Mouse (Mus musculus): ENCODE measurements around the gene Ccdc174. TPM values are rescaled to one million over a fixed set of nuclear protein-coding genes. Genes with fewer than 3 reads are reported as not detected.
A peak's percentile ranks its signal among the peaks of the same experiment; 100 is the strongest.
"Not testable (repeated sequence)": the region's sequence is repeated elsewhere in the genome, so short reads cannot be mapped to it uniquely, and the experiment has no call there.

Ccdc174 gene
- polyA plus RNA-seq, 2 experiments = 6.8 to 10.9 TPM

DNA sequence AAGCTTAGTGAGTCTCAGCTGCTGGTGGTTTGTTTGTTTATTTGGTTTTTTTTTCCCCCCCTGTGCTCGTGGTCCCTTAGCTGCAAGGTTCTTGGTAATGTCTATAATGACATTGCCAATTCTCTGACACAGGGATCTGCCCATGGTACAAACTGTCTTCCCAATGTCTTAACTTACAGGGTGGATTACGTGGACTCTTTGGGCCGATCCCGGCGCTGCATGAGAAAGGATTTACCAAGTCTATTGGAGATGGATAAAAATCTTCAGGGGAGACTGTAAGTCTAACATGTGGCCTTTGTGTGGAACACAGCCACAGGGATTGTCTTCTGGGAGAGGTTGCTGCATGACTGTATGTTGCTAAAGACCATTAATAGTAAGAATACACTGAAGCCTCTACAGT, 12.8 kb downstream of the Ccdc174 start:
- Histone ChIP-seq H3K9ac (replicated peaks) (no peak overlapping the region), H3K4me3 (ENCODE audit: insufficient read depth in 1 of 2, low read depth in 2 of 2, low read length in 2 of 2) (no peak overlapping the region), H3K36me3 (replicated peaks; ENCODE audit: control insufficient read depth, insufficient read depth, low read depth) (peaks cover 45% of the 10 kb centered on the region), H3K4me2 (ENCODE audit: low read depth) (no peak overlapping the region), H3K27ac (no peak overlapping the region), H3K9me3 (ENCODE audit: control insufficient read depth, low read length) (no peaks in the 10 kb centered on the region), H3K4me1 (replicated peaks; ENCODE audit: control insufficient read depth in 2 of 2, insufficient read depth in 2 of 2, low read length in 1 of 2) (no peaks in the 10 kb centered on the region), H3K27me3 (ENCODE audit: control insufficient read depth, insufficient read depth, low read length) (no peaks in the 10 kb centered on the region)
- ATAC-seq (ENCODE audit: insufficient read depth) (no peak), DNase-seq (ENCODE audit: low read depth in 3 of 3, low spot score in 3 of 3) (no peak)
- 85% methylated on average over 5 of the region's 5 CpGs for WGBS (ENCODE audit: insufficient replicate concordance)
- TF ChIP-seq CTCF (IDR thresholded peaks at IDR 0.05; ENCODE audit: low read depth) = no peak
- TF ChIP-seq EP300 (IDR thresholded peaks at IDR 0.05; ENCODE audit: low read depth) = no peak

DNA sequence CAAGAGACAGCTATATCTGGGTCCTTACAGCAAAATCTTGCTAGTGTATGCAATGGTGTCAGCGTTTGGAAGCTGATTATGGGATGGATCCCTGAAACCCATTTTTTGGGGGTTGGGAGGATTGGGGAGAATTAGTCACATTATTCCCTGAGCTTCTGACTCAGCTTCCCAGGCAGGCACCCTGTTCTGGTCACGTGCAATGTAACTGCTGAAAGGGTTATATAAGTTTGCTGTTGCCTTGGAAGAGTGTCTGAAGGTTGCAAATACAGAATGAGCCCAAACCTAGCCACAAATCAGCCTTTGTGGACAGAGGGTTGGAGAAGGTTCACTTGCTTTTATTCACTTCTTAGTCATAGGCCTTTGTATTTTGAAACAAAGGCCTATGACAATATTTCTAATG, 13.9 kb downstream of the Ccdc174 start:
- no peaks in the 10 kb centered on the region for H3K27me3 ChIP-seq (ENCODE audit: control insufficient read depth, insufficient read depth, low read length)
- WGBS (ENCODE audit: insufficient replicate concordance) = 74% methylated on average over 2 of the region's 2 CpGs
- H3K9me3 ChIP-seq (ENCODE audit: control insufficient read depth, low read length) = no peaks in the 10 kb centered on the region
- H3K4me3 ChIP-seq (ENCODE audit: insufficient read depth in 1 of 2, low read depth in 2 of 2, low read length in 2 of 2) = no peak overlapping the region
- H3K4me1 ChIP-seq (replicated peaks; ENCODE audit: control insufficient read depth in 2 of 2, insufficient read depth in 2 of 2, low read length in 1 of 2) = no peaks in the 10 kb centered on the region
- peaks cover 43% of the 10 kb centered on the region for H3K36me3 ChIP-seq (replicated peaks; ENCODE audit: control insufficient read depth, insufficient read depth, low read depth)
- ATAC-seq (ENCODE audit: insufficient read depth) (no peak), DNase-seq (ENCODE audit: low read depth in 3 of 3, low spot score in 3 of 3) (no peak)
- H3K9ac ChIP-seq (replicated peaks) = no peak overlapping the region
- TF ChIP-seq EP300 (IDR thresholded peaks at IDR 0.05; ENCODE audit: low read depth) (no peak), CTCF (IDR thresholded peaks at IDR 0.05; ENCODE audit: low read depth) (no peak)
- no peak overlapping the region for H3K27ac ChIP-seq
- H3K4me2 ChIP-seq (ENCODE audit: low read depth) = no peak overlapping the region

DNA sequence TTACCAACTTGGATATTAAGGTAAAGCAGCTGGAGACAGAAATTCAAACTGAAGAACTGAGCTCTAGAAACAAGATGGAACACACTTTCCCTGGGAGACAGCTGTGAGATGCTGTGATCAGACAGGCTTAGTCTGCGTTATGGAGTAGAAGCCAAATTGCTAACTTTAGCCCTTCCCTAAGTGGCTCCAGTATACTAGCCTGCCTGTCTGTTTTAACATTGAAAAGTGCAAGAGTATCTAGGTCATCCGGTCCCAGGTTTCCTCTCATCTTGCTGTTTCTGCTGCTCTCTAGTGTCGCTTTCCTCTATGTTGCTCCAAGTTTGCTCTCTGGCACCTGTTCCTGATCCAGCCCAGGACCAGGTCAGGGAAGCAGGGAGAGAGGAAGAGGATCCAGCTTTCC, 18.9 kb downstream of the Ccdc174 start:
- Histone ChIP-seq H3K9ac (replicated peaks) (no peak overlapping the region), H3K27me3 (ENCODE audit: control insufficient read depth, insufficient read depth, low read length) (no peaks in the 10 kb centered on the region), H3K9me3 (ENCODE audit: control insufficient read depth, low read length) (no peaks in the 10 kb centered on the region), H3K27ac (no peak overlapping the region), H3K4me2 (ENCODE audit: low read depth) (no peak overlapping the region), H3K36me3 (replicated peaks; ENCODE audit: control insufficient read depth, insufficient read depth, low read depth) (peaks cover 53% of the 10 kb centered on the region), H3K4me3 (ENCODE audit: insufficient read depth in 1 of 2, low read depth in 2 of 2, low read length in 2 of 2) (no peak overlapping the region), H3K4me1 (replicated peaks; ENCODE audit: control insufficient read depth in 2 of 2, insufficient read depth in 2 of 2, low read length in 1 of 2) (no peaks in the 10 kb centered on the region)
- no peak for ATAC-seq (ENCODE audit: insufficient read depth)
- TF ChIP-seq EP300 (IDR thresholded peaks at IDR 0.05; ENCODE audit: low read depth) (no peak), CTCF (IDR thresholded peaks at IDR 0.05; ENCODE audit: low read depth) (no peak)
- no peak for DNase-seq (ENCODE audit: low read depth in 3 of 3, low spot score in 3 of 3)
- WGBS (ENCODE audit: insufficient replicate concordance) = 85% methylated on average over 3 of the region's 3 CpGs

DNA sequence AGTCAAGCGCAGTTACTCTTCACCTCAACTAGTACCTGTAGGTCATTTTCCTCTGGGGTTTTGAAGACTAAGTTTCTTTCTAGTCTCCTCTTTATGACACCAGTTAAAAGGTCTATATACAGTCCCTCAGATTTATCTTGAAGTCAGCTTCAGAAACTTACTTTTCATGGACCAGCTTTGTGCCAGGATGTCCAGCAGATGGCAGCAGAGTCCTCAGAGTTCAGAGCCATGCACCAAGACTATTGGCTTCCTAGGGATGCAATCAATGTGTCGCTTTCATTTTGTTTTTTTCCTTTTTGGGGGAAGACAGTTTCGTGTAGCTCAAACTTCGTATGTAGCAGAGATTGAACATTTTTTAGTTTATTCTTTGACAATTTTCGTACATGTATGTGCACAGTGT, 23.7 kb downstream of the Ccdc174 start:
- 37% methylated on average over 5 of the region's 5 CpGs for WGBS (ENCODE audit: insufficient replicate concordance)
- Histone ChIP-seq H3K36me3 (replicated peaks; ENCODE audit: control insufficient read depth, insufficient read depth, low read depth) (peaks cover 32% of the 10 kb centered on the region), H3K9me3 (ENCODE audit: control insufficient read depth, low read length) (no peaks in the 10 kb centered on the region), H3K9ac (replicated peaks) (no peak overlapping the region), H3K4me1 (replicated peaks; ENCODE audit: control insufficient read depth in 2 of 2, insufficient read depth in 2 of 2, low read length in 1 of 2) (no peaks in the 10 kb centered on the region), H3K27me3 (ENCODE audit: control insufficient read depth, insufficient read depth, low read length) (no peaks in the 10 kb centered on the region), H3K4me2 (ENCODE audit: low read depth) (no peak overlapping the region), H3K4me3 (ENCODE audit: insufficient read depth in 1 of 2, low read depth in 2 of 2, low read length in 2 of 2) (no peak overlapping the region), H3K27ac (no peak overlapping the region)
- TF ChIP-seq EP300 (IDR thresholded peaks at IDR 0.05; ENCODE audit: low read depth) = no peak
- peak; percentile 85 for TF ChIP-seq CTCF (IDR thresholded peaks at IDR 0.05; ENCODE audit: low read depth)
- DNase-seq (ENCODE audit: low read depth in 3 of 3, low spot score in 3 of 3) (peak; percentile 47 to 55 (median 49)), ATAC-seq (ENCODE audit: insufficient read depth) (peak; percentile 28; the same call in 1 of the 2 replicates)

DNA sequence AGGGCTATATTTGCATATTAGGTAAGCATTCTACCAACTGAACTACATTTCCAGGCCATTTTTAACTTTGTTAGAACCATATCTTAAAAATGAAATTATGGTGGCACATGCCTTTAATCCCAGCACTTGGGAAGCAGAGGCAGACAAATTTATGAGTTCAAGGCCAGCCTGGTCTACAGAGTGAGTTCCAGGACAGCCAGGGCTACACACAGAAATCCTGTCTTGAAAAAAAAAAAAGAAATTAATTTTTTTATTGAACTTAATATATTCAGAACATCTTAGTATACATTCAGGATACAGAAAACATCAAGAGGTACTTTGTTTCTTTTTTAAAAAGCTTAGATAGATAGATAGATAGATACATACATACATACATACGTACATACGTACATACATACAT, 24.7 kb downstream of the Ccdc174 start, which contains the start of gene 4930590J08Rik:
Gene 4930590J08Rik (plus strand): TSS at position 301 of the 400 bp plus-strand sequence.
- H3K4me1 ChIP-seq (replicated peaks; ENCODE audit: control insufficient read depth in 2 of 2, insufficient read depth in 2 of 2, low read length in 1 of 2); ATAC-seq (ENCODE audit: insufficient read depth); H3K9ac ChIP-seq (replicated peaks); H3K27me3 ChIP-seq (ENCODE audit: control insufficient read depth, insufficient read depth, low read length); H3K27ac ChIP-seq; H3K9me3 ChIP-seq (ENCODE audit: control insufficient read depth, low read length); H3K4me3 ChIP-seq (ENCODE audit: insufficient read depth in 1 of 2, low read depth in 2 of 2, low read length in 2 of 2); DNase-seq (ENCODE audit: low read depth in 3 of 3, low spot score in 3 of 3); H3K4me2 ChIP-seq (ENCODE audit: low read depth): not testable (repeated sequence)
- H3K36me3 ChIP-seq (replicated peaks; ENCODE audit: control insufficient read depth, insufficient read depth, low read depth) = peaks cover 25% of the 10 kb centered on the region
- 87% methylated on average over 2 of the region's 2 CpGs for WGBS (ENCODE audit: insufficient replicate concordance)

All from liver, embryonic 14.5 days (tissue).